Comparison of ENCODE assay signal across 25 mouse cellular contexts in genomic region chr8:105442661-105443060, GRCm38 (mm10). TPM values are rescaled to one million over a fixed set of nuclear protein-coding genes. Genes with fewer than 3 reads are reported as not detected.
"Had no signal": no experiment of that assay in that cellular context is flagged by ENCODE, and none has a peak within 500 bp of the region (broad histone marks: within the 10 kb centered on the region; RNA-seq: fewer than 3 reads in every experiment).

No protein-coding gene starts in this region.

- DNase-seq: lung, adult 18-20 months; lung, embryonic 14.5 days; lung, postnatal 14 days; lung, postnatal 36 days; retina, postnatal 1 day; right cerebral cortex, adult 18-20 months; right cerebral cortex, postnatal 25 days; right cerebral cortex, postnatal 4 days; spleen, adult 18-20 months; thymus, adult 18-20 months; thymus, postnatal 14 days; thymus, postnatal 36 days had no signal

- H3K4me2 ChIP-seq: lung, embryonic 14.5 days; midbrain, embryonic 11.5 days; midbrain, embryonic 13.5 days; midbrain, embryonic 15.5 days; neural tube, embryonic 13.5 days; neural tube, embryonic 15.5 days had no signal

- H3K27ac ChIP-seq: midbrain, embryonic 13.5 days; midbrain, embryonic 15.5 days; neural tube, embryonic 13.5 days; neural tube, embryonic 15.5 days had no signal

- H3K36me3 ChIP-seq: midbrain, embryonic 13.5 days; midbrain, embryonic 15.5 days; neural tube, embryonic 13.5 days; neural tube, embryonic 15.5 days had no signal

- H3K9ac ChIP-seq: lung, embryonic 14.5 days; midbrain, embryonic 13.5 days; midbrain, embryonic 15.5 days; neural tube, embryonic 13.5 days; neural tube, embryonic 15.5 days had no signal

- H3K4me3 ChIP-seq: midbrain, embryonic 13.5 days; midbrain, embryonic 15.5 days; myocyte; neural tube, embryonic 13.5 days; neural tube, embryonic 15.5 days had no signal

- ATAC-seq: midbrain, embryonic 13.5 days; midbrain, embryonic 15.5 days had no signal

- H3K27me3 ChIP-seq: midbrain, embryonic 13.5 days; midbrain, embryonic 15.5 days; neural tube, embryonic 13.5 days; neural tube, embryonic 15.5 days had no signal

- H3K9me3 ChIP-seq: midbrain, embryonic 13.5 days; midbrain, embryonic 15.5 days; neural tube, embryonic 13.5 days; neural tube, embryonic 15.5 days had no signal

RNA-seq across cellular contexts. Expression of gene Lrrc36, which starts 29.3 kb away (rescaled TPM):
- polyA plus RNA-seq: myocyte; small intestine, adult 2 months; stomach, embryonic 14.5 days had no signal

RNA-seq across cellular contexts. Expression of gene Kctd19, which starts 29.4 kb away (rescaled TPM):
- total RNA-seq: megakaryocyte, adult 5-6 weeks; megakaryocyte-erythroid progenitor cell, adult 5-6 weeks had no signal
- polyA plus RNA-seq: liver, embryonic 16.5 days; midbrain, embryonic 11.5 days; midbrain, embryonic 13.5 days; midbrain, embryonic 15.5 days; myocyte; neural tube, embryonic 11.5 days; neural tube, embryonic 13.5 days; neural tube, embryonic 15.5 days; small intestine, adult 2 months; stomach, embryonic 14.5 days; stomach, embryonic 16.5 days had no signal
